Mouse (Mus musculus): ENCODE results near the gene Lamc2.

The Lamc2 gene

DNA sequence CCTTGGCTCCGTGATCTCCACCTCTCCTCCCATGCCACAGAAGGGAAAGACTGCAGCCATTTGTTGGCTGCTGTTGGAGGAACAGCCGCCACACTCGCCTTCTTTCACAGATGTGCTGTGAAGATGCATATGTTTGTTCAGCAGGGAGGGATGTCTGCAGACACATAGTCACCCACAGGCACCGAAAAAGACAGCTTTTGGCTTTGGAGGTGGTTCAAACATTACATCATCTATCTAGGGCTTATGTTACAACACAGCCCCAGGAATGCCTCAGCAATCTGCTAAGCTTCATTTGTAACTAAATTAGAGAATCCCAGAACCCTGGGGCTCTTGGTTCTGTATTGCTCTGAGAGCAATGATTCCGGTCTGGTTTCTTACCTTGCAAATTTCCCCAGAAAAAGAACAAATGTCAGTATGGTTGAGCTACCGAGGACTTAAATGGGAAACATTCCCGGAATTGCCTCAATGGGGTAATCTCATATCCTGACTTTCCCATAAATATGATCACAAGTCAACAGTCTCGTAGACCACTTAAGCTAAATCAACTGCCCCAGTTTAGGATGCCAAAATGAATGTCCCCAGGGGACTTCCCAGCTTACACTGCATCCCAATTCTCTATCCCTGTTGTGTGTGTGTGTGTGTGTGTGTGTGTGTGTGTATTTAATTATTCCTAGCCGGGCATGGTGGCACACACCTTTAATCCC is 5.5 kb downstream of the Lamc2 start:
- peak; percentile 88 for DNase-seq (ENCODE audit: low read depth, low spot score)

DNA sequence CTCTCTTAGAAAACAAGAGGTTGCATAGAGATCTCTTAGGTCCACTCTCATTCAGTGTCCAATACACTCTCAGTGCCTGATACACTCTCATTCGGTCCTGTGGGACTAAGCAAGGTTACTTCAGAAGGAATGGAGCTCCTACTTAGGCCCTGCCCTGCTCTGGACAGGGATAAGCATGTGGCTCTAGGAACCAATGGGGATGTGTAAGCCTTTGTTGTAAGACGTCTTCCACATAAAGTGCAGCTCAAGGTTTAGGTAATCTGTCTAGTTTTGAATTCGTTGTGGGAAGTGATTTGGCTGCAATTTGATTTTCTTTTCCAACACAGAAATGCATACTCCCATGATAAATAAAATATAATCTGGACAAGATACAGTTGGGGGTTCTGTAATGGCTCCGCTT is 6.1 kb downstream of the Lamc2 start:
- DNase-seq (ENCODE audit: low read depth, low spot score), result peak; percentile 19

- peak; percentile 68 for DNase-seq (ENCODE audit: low read depth, low spot score)
Observed at GRCm38 (mm10) chr1:153174801-153175200, 11.4 kb downstream of the Lamc2 start.

DNA sequence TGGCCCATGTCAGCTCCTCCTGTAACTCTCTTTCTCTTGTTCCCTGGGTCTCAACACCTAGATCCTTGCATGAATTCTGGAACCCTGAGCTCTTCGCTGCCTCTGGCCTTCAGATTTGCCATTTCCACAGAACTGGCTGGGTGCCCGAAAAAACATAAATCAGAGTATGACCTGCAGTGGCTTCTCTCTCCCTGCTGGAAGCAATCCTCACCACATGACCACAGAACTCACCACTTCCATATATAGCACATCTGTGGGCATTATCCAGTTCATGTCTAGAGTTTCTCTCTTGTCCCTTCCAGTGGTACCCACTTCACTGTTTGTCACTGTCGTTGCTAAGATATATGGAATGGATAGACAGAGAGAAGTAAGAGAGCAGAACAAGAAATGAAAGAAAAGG is 13.0 kb downstream of the Lamc2 start:
- peak; percentile 95 for DNase-seq (ENCODE audit: low read depth, low spot score)

DNA sequence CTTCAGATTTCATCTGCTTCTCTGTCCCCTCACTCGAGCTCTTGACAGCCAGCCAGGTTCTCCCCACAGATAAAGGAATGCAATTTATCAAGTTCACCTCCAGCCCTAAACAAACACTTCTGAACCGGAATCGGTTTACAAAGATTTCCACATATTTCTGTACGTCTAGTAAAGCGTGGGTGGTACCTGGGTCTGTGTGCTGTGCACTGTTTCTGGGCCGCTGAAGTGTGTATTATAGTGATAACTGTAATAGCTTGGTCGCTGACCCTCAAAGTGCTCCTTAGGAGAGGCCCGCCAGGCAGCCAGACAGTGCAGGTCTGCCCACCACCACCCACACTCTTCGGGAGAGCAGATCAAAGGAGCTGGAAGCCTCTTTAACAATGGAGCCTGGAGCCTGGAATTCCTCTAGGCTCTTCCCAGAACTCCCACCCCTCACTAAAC is 13.9 kb downstream of the Lamc2 start:
- peak; percentile 74 for DNase-seq (ENCODE audit: low read depth, low spot score)

DNA sequence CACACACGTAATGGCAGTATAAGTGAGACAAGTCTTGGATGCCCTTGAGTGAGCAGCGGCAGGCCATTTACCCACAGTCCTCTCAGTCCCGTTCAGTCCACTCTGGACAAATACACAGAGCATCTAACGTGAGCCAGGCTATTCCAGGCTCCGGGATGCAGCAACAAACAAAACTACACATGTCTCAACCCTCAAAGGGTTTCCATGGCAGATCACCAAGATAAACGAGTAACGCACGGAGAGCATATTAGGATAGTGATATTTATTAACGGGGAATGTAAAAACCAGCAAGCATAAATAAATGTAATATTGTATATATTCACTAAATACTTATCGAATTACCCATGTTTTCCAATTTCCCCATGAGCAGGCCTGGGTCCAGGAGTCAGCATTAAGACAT is 15.2 kb downstream of the Lamc2 start:
- no peak for DNase-seq (ENCODE audit: low read depth, low spot score)

- peak; percentile 52 for DNase-seq (ENCODE audit: low read depth, low spot score)
Observed at GRCm38 (mm10) chr1:153168293-153168692, 18.0 kb downstream of the Lamc2 start.

DNA sequence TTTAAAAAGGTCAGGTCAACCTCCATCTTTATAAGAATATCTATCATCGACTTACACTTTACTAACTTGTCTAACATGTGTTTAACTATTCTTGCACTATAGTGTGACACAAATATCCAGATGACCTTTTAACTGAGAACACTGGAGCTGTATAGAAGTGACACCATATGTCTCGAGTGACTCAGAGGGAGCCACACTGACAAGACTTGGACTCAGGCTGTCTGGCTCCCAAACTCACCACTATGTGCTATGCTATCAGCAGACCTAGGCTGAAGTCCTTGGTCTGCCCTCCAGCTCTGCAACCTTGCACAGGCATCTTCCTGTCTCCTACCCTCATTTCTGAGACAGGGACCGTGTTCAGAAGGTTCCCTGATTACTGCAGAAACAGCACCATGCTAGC is 22.4 kb downstream of the Lamc2 start:
- DNase-seq (ENCODE audit: low read depth, low spot score), result peak; percentile 32

DNA sequence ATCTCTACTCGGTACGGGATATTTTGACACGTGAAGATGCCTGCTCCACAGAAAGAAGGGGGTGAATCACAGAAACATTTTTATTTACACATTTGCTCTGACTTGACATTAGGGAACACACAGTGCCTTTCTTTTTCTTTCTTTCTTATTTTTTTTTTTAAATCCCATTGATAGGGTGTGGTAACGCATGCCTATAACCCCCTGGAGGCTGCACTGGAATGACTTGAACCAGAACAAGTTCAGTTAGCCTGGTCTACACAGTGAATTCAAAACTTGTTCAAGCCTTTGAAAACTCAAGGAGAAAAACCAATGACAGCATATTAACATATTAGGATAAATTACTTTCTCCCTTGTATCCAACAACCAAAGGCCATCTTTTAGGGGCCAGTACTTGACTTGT is 27.1 kb downstream of the Lamc2 start:
- DNase-seq (ENCODE audit: low read depth, low spot score), result no peak

DNA sequence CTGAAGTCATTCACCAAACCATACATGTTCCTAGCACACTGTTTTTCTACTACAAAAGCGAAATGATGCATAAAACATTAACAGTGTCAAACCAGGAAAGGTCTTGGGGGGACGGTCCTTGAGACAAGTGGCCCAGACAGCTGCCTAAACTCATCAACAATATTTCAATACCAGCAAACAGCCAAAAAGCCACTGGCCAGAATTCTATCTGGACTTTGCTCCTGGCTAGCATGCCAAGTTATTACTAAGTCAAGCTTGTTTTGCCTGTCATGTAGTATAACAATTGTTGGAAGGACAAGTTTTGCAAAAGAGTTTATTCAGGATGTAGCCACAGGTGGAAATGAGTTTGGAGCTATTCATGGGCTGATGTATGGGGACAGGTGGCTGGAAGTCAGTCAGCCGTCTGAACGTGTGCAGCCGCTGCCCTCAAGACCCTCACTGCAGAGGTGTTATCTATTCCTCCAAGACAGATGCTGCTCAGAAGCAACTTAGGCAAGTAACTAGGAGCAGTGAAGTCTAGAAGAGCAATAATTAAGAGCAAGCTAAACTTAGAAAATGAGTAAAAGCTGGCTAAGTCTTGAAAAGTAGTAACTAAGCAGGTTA is 29.1 kb downstream of the Lamc2 start:
- no peak for DNase-seq (ENCODE audit: low read depth, low spot score)

- DNase-seq (ENCODE audit: low read depth, low spot score), result no peak
Observed at GRCm38 (mm10) chr1:153155364-153155763, 30.9 kb downstream of the Lamc2 start.

DNA sequence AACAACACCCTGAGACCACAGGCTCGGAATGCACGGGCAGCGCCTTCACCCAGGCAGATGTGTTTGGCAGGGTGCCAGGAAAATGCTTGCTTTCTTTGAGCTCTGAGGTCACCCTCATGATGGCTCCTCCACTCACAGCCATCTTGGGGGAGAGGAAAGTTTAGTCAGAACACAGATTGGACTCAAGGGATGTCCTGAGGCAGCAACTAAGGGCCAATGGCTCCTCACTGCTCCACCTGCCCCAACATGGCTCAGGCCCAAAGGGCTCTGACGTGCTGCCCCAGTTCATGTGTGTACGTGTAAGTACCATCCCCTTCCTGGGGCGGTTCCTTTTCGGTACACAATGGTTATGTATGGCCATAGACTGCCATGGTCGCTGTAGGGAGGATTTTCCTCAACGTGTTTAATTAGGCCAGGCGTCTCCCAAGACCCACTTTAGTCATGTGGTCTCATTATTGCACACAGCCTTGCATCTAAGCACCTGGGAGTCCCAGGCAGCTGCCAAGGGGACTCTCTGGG is 32.6 kb downstream of the Lamc2 start:
- DNase-seq (ENCODE audit: low read depth, low spot score), result peak; percentile 52

DNA sequence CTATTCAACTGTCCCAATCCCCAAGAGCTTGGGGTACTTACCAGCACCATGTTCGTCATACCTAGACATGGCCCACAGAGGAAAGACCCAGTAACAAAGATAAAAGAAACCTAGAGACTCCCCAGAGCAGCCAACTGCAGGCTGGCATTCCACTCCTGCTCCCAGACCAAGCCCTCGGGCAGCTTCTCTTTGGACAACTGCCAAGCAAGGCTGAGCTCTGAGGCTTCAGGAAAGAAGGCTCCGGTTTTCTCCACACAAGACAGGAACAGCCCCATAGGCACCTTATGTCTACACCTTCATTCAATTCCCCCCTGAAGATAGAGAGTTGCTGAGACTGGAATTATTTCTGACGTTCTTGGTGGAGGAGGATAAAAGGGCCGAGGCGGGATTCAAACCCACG is 33.7 kb downstream of the Lamc2 start:
- DNase-seq (ENCODE audit: low read depth, low spot score), result peak; percentile 76

GRCm38 (mm10) chr1:153145791-153146190 is 40.5 kb downstream of the Lamc2 start:
- DNase-seq (ENCODE audit: low read depth, low spot score), result no peak

- DNase-seq (ENCODE audit: low read depth, low spot score), result no peak
Observed at GRCm38 (mm10) chr1:153144021-153144420, 42.2 kb downstream of the Lamc2 start.

DNA sequence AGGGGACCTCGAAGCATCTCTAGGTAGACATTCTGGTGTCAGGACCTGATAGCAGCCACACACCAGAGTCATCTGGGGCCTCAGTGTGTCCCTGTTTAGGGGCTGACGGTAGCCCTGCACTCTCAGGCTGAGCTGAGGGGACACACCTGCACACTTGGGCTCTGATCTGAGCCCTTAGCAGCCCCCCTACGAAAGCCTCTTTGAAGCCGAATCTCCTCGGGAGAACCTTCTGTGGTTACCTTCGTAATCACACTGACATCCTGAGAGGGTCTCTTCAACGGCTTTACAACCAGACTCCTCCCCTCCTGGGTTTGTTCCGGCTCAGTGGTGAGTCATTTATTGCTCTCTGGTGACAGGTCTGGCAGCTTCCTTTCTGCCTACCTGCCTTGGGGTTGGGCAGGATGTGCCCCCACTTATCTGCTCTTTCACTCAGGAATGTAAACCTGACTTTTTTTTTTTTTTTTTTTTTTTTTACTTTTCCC is 45.5 kb downstream of the Lamc2 start:
- DNase-seq (ENCODE audit: low read depth, low spot score), result no peak

DNA sequence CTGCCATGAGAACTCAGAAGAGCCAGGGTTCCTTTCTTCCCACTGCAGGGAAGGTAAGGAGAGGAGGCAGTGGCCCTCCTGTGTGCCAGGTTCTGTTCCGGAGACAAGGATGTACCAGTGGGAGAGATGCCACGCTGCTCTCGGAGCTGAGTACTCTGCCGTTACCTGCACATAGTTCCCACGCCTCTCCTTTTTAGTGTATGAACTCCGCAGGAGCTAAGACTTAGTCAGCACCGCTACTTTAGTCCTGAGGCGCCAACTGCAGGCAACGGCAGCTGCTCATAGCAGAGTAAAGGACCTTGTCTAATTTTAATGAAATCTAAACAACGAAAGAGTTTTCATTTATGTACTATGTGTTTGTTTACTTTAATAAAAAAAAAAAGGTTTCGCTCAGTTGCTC is 46.0 kb downstream of the Lamc2 start:
- DNase-seq (ENCODE audit: low read depth, low spot score), result no peak

GRCm38 (mm10) chr1:153139635-153140034 is 46.6 kb downstream of the Lamc2 start:
- DNase-seq (ENCODE audit: low read depth, low spot score), result no peak

GRCm38 (mm10) chr1:153138486-153138885 is 47.8 kb downstream of the Lamc2 start:
- DNase-seq (ENCODE audit: low read depth, low spot score), result no peak

DNA sequence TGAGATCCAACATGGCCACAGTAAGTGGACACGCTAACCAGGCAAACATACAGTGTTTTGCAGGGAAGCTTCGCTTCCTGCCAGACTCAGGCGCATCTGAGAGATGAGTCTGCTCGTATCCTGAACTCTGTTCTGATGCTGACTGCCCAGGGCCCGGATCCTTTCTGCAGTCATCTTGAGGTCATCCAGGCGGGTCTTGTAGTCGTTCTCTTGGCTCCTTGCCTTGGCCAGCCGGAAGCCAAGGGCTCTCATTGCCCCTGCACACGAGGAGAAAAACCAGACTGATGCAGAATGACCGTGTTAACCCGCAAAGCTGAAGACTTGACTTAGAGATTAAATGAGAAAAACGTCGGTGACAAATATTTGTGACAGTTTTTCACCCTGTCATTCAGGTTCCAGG is 49.6 kb downstream of the Lamc2 start:
- no peak for DNase-seq (ENCODE audit: low read depth, low spot score)

DNA sequence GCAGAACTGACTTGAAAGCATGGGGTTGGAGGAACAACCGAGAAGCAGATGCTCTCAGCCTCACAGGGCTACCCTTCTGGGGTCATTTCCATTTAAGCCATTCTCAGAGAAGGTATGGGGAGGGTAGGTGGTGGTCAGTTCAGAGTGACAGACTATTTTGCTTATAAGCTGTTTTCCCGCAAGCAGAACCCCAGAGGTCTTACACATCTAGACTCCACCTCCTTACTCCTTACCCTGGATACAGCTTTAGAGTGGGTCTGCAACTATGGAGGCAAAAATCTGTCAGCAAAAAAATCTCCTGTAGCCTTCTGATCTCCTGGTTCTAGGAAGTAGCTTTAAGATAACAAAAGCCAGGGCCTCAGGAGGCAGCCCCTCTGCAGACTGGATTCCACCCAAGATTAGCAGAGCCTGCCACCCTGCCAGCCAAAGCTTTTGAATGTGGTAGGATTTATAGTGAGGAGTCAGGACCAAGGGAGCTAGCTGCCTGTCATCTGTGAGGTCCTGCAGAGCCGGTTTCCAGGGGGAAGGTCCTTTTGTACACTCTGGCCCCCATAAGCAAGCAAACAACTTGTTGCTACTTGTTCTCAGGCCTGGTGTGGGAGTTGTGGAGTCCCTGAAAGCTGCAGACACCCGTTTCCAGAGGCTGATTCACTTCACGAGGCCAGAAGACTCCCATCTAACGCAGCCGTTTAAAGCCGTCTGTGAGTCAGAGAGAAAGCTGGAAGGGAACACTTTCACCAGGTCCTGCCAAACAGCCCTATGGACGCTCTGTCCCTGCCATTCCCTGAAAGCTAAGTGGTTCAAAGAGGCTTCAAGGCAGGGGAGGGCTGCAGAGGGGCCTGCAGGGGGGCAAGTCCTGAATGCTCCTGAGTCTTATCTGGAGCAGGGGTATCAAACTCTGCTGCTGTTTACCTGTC is 52.1 kb downstream of the Lamc2 start:
- DNase-seq (ENCODE audit: low read depth, low spot score), result peak; percentile 80
